Mouse (Mus musculus) spleen, adult 2 months (tissue): ENCODE measurements around the gene Dhx16.

Source experiments
- CTCF ChIP-seq: fragments of 200-500 bp; IDR thresholded peaks from 2 replicates; pipeline ENCODE4 v1.5.1; 2011; ENCODE audit warnings: mild to moderate bottlenecking, inconsistent platforms; ENCODE audit not compliant: insufficient read depth, insufficient read length, insufficient replicate concordance; ENCODE audit errors: extremely low read depth
- POLR2A ChIP-seq: fragments of 200-500 bp; IDR thresholded peaks from 2 replicates; pipeline ENCODE4 v1.6.1; 2011; ENCODE audit warnings: low read depth, low read length, inconsistent platforms

- TF ChIP-seq CTCF (no peak), POLR2A (peak; percentile 96)
Observed at GRCm38 (mm10) chr17:35838122-35838544, 41.5 kb upstream of the Dhx16 start, which contains the start of gene Tubb5.
